Mouse (Mus musculus): Measurements from ENCODE around the gene Tshb. TPM values are rescaled to one million over a fixed set of nuclear protein-coding genes. Genes with fewer than 3 reads are reported as not detected.
A peak's percentile ranks its signal among the peaks of the same experiment; 100 is the strongest.

The Tshb gene
- total RNA-seq (2014; rRNA removed) (not detected in 2 replicates), polyA plus RNA-seq (2015; fragmentation: Nextera tagmentation; extraction: Ambion mirVana) (0.27 and 0.42 TPM in 2 replicates)

GRCm38 (mm10) chr3:102782618-102783017 is at the start of gene Tshb:
TSS of gene Tshb (minus strand) at chr3:102782718.
- no peak for ATAC-seq (ENCODE audit: low FRiP score)
- H3K27ac ChIP-seq (ENCODE audit: low read depth, low read length) = no peak within 1 kb of the TSS
- H3K9ac ChIP-seq (replicated peaks; ENCODE audit: low read length, poor library complexity, severe bottlenecking) = no peak within 1 kb of the TSS
- WGBS = 70% methylated on average over 2 of the region's 2 CpGs
- no peak for TF ChIP-seq CTCF (IDR thresholded peaks at IDR 0.05)
- no peak for DNase-seq (ENCODE audit: low spot score)
- no peaks in the 10 kb centered on the region for H3K36me3 ChIP-seq (ENCODE audit: insufficient read depth, low read length)
- H3K4me1 ChIP-seq (ENCODE audit: insufficient read depth, low read length) = no peaks in the 10 kb centered on the region
- no peaks in the 10 kb centered on the region for H3K27me3 ChIP-seq (ENCODE audit: insufficient read depth, low read length)
- no peaks in the 10 kb centered on the region for H3K9me3 ChIP-seq (ENCODE audit: low read length)
- H3K4me2 ChIP-seq (ENCODE audit: low read depth, low read length, poor library complexity, severe bottlenecking) = no peak within 1 kb of the TSS
- H3K4me3 ChIP-seq (ENCODE audit: low read depth, low read length) = no peak within 1 kb of the TSS

- Histone ChIP-seq H3K27me3 (ENCODE audit: insufficient read depth, low read length) (no peaks in the 10 kb centered on the region), H3K27ac (ENCODE audit: low read depth, low read length) (no peak overlapping the region), H3K9ac (replicated peaks; ENCODE audit: low read length, poor library complexity, severe bottlenecking) (no peak overlapping the region), H3K4me3 (ENCODE audit: low read depth, low read length) (no peak overlapping the region), H3K4me2 (ENCODE audit: low read depth, low read length, poor library complexity, severe bottlenecking) (no peak overlapping the region), H3K36me3 (ENCODE audit: insufficient read depth, low read length) (no peaks in the 10 kb centered on the region), H3K4me1 (ENCODE audit: insufficient read depth, low read length) (no peaks in the 10 kb centered on the region), H3K9me3 (ENCODE audit: low read length) (no peaks in the 10 kb centered on the region)
- peak; percentile 79 for TF ChIP-seq CTCF (IDR thresholded peaks at IDR 0.05)
- ATAC-seq (ENCODE audit: low FRiP score) (no peak), DNase-seq (ENCODE audit: low spot score) (peak; percentile 81)
- WGBS = 4% methylated on average over 3 of the region's 3 CpGs
Observed at GRCm38 (mm10) chr3:102803937-102804336, 21.4 kb upstream of the Tshb start.

- no peak overlapping the region for H3K9ac ChIP-seq (replicated peaks; ENCODE audit: low read length, poor library complexity, severe bottlenecking)
- no peaks in the 10 kb centered on the region for H3K36me3 ChIP-seq (ENCODE audit: insufficient read depth, low read length)
- DNase-seq (ENCODE audit: low spot score) (peak; percentile 20), ATAC-seq (ENCODE audit: low FRiP score) (no peak)
- no peak overlapping the region for H3K27ac ChIP-seq (ENCODE audit: low read depth, low read length)
- 42% methylated on average over 4 of the region's 4 CpGs for WGBS
- TF ChIP-seq CTCF (IDR thresholded peaks at IDR 0.05) = peak; percentile 43
- H3K9me3 ChIP-seq (ENCODE audit: low read length) = no peaks in the 10 kb centered on the region
- H3K4me1 ChIP-seq (ENCODE audit: insufficient read depth, low read length) = no peaks in the 10 kb centered on the region
- no peaks in the 10 kb centered on the region for H3K27me3 ChIP-seq (ENCODE audit: insufficient read depth, low read length)
- no peak overlapping the region for H3K4me2 ChIP-seq (ENCODE audit: low read depth, low read length, poor library complexity, severe bottlenecking)
- H3K4me3 ChIP-seq (ENCODE audit: low read depth, low read length) = no peak overlapping the region
Observed at GRCm38 (mm10) chr3:102787369-102787768, 4.9 kb upstream of the Tshb start.

GRCm38 (mm10) chr3:102773018-102773417 is 9.5 kb downstream of the Tshb start:
- Histone ChIP-seq H3K9me3 (ENCODE audit: low read length) (no peaks in the 10 kb centered on the region), H3K4me3 (ENCODE audit: low read depth, low read length) (no peak overlapping the region), H3K27ac (ENCODE audit: low read depth, low read length) (no peak overlapping the region), H3K27me3 (ENCODE audit: insufficient read depth, low read length) (no peaks in the 10 kb centered on the region), H3K9ac (replicated peaks; ENCODE audit: low read length, poor library complexity, severe bottlenecking) (no peak overlapping the region), H3K4me2 (ENCODE audit: low read depth, low read length, poor library complexity, severe bottlenecking) (no peak overlapping the region), H3K4me1 (ENCODE audit: insufficient read depth, low read length) (no peaks in the 10 kb centered on the region), H3K36me3 (ENCODE audit: insufficient read depth, low read length) (0 out of 2 replicates have a peak, but pooled peaks cover 4% of the 10 kb centered on the region)
- ATAC-seq (ENCODE audit: low FRiP score) = no peak
- no peak for TF ChIP-seq CTCF (IDR thresholded peaks at IDR 0.05)
- 89% methylated on average over 4 of the region's 4 CpGs for WGBS
- no peak for DNase-seq (ENCODE audit: low spot score)

GRCm38 (mm10) chr3:102764850-102765249 is 17.7 kb downstream of the Tshb start:
- H3K4me2 ChIP-seq (ENCODE audit: low read depth, low read length, poor library complexity, severe bottlenecking) = no peak overlapping the region
- peaks cover 16% of the 10 kb centered on the region for H3K36me3 ChIP-seq (ENCODE audit: insufficient read depth, low read length)
- H3K9me3 ChIP-seq (ENCODE audit: low read length) = no peaks in the 10 kb centered on the region
- H3K27ac ChIP-seq (ENCODE audit: low read depth, low read length) = no peak overlapping the region
- TF ChIP-seq CTCF (IDR thresholded peaks at IDR 0.05) = no peak
- DNase-seq (ENCODE audit: low spot score) = no peak
- no peak overlapping the region for H3K9ac ChIP-seq (replicated peaks; ENCODE audit: low read length, poor library complexity, severe bottlenecking)
- peaks cover 7% of the 10 kb centered on the region; the same call in 1 of the 2 replicates for H3K4me1 ChIP-seq (ENCODE audit: insufficient read depth, low read length)
- no peak overlapping the region for H3K4me3 ChIP-seq (ENCODE audit: low read depth, low read length)
- no peak for ATAC-seq (ENCODE audit: low FRiP score)
- 86% methylated on average over 7 of the region's 7 CpGs for WGBS
- no peaks in the 10 kb centered on the region for H3K27me3 ChIP-seq (ENCODE audit: insufficient read depth, low read length)

GRCm38 (mm10) chr3:102763713-102764400 is 18.7 kb downstream of the Tshb start:
- ATAC-seq (ENCODE audit: low FRiP score) (peak; percentile 47; the same call in 1 of the 2 replicates), DNase-seq (ENCODE audit: low spot score) (peak; percentile 59)
- Histone ChIP-seq H3K9ac (replicated peaks; ENCODE audit: low read length, poor library complexity, severe bottlenecking) (no peak overlapping the region), H3K4me1 (ENCODE audit: insufficient read depth, low read length) (peaks cover 7% of the 10 kb centered on the region; the same call in 1 of the 2 replicates), H3K27ac (ENCODE audit: low read depth, low read length) (peak overlapping the region; percentile 62), H3K9me3 (ENCODE audit: low read length) (no peaks in the 10 kb centered on the region), H3K4me2 (ENCODE audit: low read depth, low read length, poor library complexity, severe bottlenecking) (no peak overlapping the region), H3K27me3 (ENCODE audit: insufficient read depth, low read length) (no peaks in the 10 kb centered on the region), H3K36me3 (ENCODE audit: insufficient read depth, low read length) (peaks cover 22% of the 10 kb centered on the region), H3K4me3 (ENCODE audit: low read depth, low read length) (no peak overlapping the region)
- WGBS = 32% methylated on average over 10 of the region's 10 CpGs
- no peak for TF ChIP-seq CTCF (IDR thresholded peaks at IDR 0.05)

Data from midbrain, postnatal 0 days (tissue).